Mouse (Mus musculus) limb, embryonic 14.5 days (tissue): ENCODE results near the gene Fndc8. TPM values are rescaled to one million over a fixed set of nuclear protein-coding genes. Genes with fewer than 3 reads are reported as not detected.

Experiments
- ATAC-seq: fragments of 200-750 bp; cut with Nextera tagmentation; 2 replicates; pipeline ENCODE4 v1.8.0; 2017; ENCODE audit warnings: low read depth, moderate number of reproducible peaks, moderate TSS enrichment; ENCODE audit not compliant: low FRiP score
- DNase-seq: peaks from one replicate; pipeline ENCODE4 v3.0.0-alpha.2; 2015; ENCODE audit warnings: low spot score
- H3K27ac ChIP-seq: fragments of 300-500 bp; sonication (generic); replicated peaks from 2 replicates; pipeline ENCODE4 v1.5.1; 2014; ENCODE audit warnings: low read depth, mild to moderate bottlenecking, low read length, moderate library complexity, mixed read lengths
- H3K27me3 ChIP-seq: fragments of 300-500 bp; sonication (generic); 2 replicates; pipeline ENCODE4 v1.6.1; 2014; ENCODE audit warnings: low read length, mixed read lengths; ENCODE audit not compliant: control insufficient read depth, insufficient read depth
- H3K36me3 ChIP-seq: fragments of 300-500 bp; sonication (generic); 2 replicates; pipeline ENCODE4 v1.6.1; 2014; ENCODE audit warnings: mild to moderate bottlenecking, low read length, moderate library complexity, mixed read lengths; ENCODE audit not compliant: control insufficient read depth, insufficient read depth
- H3K4me1 ChIP-seq: fragments of 300-500 bp; sonication (generic); 2 replicates; pipeline ENCODE4 v1.6.1; 2014; ENCODE audit warnings: antibody characterized with exemption, low read length, mixed read lengths; ENCODE audit not compliant: control insufficient read depth, insufficient read depth
- H3K4me2 ChIP-seq: fragments of 300-500 bp; sonication (generic); replicated peaks from 2 replicates; pipeline ENCODE4 v1.6.1; 2014; ENCODE audit warnings: low read depth, mild to moderate bottlenecking, low read length, moderate library complexity; ENCODE audit not compliant: severe bottlenecking
- H3K4me3 ChIP-seq: fragments of 300-500 bp; sonication (generic); replicated peaks from 2 replicates; pipeline ENCODE4 v1.5.1; 2014; ENCODE audit warnings: low read length
- H3K9ac ChIP-seq: fragments of 300-500 bp; sonication (generic); 2 replicates; pipeline ENCODE4 v1.6.1; 2014; ENCODE audit warnings: mild to moderate bottlenecking, low read depth, low read length, moderate library complexity; ENCODE audit not compliant: severe bottlenecking
- H3K9me3 ChIP-seq: fragments of 300-500 bp; sonication (generic); 2 replicates; pipeline ENCODE4 v1.6.1; 2016; ENCODE audit warnings: low read length; ENCODE audit not compliant: control insufficient read depth
- POLR2A ChIP-seq: fragments of 200-500 bp; IDR thresholded peaks from 2 replicates; pipeline ENCODE4 v1.8.0; 2012; ENCODE audit warnings: inconsistent platforms, mild to moderate bottlenecking, moderate library complexity, borderline replicate concordance; ENCODE audit not compliant: insufficient read depth, insufficient read length; ENCODE audit errors: extremely low read depth
- WGBS: fragments of 180-500 bp; shearing (Covaris S2); extraction: QIAGEN DNeasy Blood & Tissue Kit; methylation state at CpG from one replicate; pipeline ENCODE4 v1.1.7; 2014; 5-methylcytosine and 5-hydroxymethylcytosine counted together
- polyA plus RNA-seq, 2 experiments: library from polyadenylated mRNA; depleted of rRNA in 1 of 2; stranded (reverse) in 1 of 2; unstranded in 1 of 2; fragments of >200 nt; fragmentation: Nextera tagmentation in 1 of 2; extraction: Ambion mirVana in 1 of 2; gene quantifications; 2 replicates each; pipeline versions ENCODE4 v1.2.1 to v1.2.3; 2012 to 2014

Fndc8 gene
- polyA plus RNA-seq, 2 experiments = 0.10 to 0.25 TPM

GRCm38 (mm10) chr11:82877726-82878344 lies 14.1 kb upstream of the Fndc8 start:
- 71% methylated on average over 7 of the region's 7 CpGs for WGBS
- TF ChIP-seq POLR2A = no peak
- no peak overlapping the region for H3K9ac ChIP-seq

GRCm38 (mm10) chr11:82883180-82883579 lies 8.7 kb upstream of the Fndc8 start:
- H3K4me1 ChIP-seq = no peaks in the 10 kb centered on the region
- no peak overlapping the region for H3K4me3 ChIP-seq
- no peak for TF ChIP-seq POLR2A
- 63% methylated on average over 8 of the region's 8 CpGs for WGBS
- DNase-seq = no peak
- no peaks in the 10 kb centered on the region for H3K27me3 ChIP-seq
- H3K27ac ChIP-seq = no peak overlapping the region
- H3K9ac ChIP-seq = no peak overlapping the region
- peaks cover 4% of the 10 kb centered on the region; the same call in 1 of the 2 replicates for H3K36me3 ChIP-seq
- no peaks in the 10 kb centered on the region for H3K9me3 ChIP-seq
- ATAC-seq = no peak
- H3K4me2 ChIP-seq = no peak overlapping the region

More at GRCm38 (mm10) chr11:82877726-82878344, 14.1 kb upstream of the Fndc8 start:
- ATAC-seq = no peak
- Histone ChIP-seq H3K36me3 (peaks cover 4% of the 10 kb centered on the region; the same call in 1 of the 2 replicates), H3K27ac (no peak overlapping the region), H3K27me3 (no peaks in the 10 kb centered on the region), H3K4me1 (no peaks in the 10 kb centered on the region), H3K4me3 (no peak overlapping the region), H3K9me3 (no peaks in the 10 kb centered on the region), H3K4me2 (no peak overlapping the region)
- no peak for DNase-seq

GRCm38 (mm10) chr11:82886559-82886958 lies 5.4 kb upstream of the Fndc8 start:
- Histone ChIP-seq H3K27ac (no peak overlapping the region), H3K4me1 (peaks cover 6% of the 10 kb centered on the region; the same call in 1 of the 2 replicates), H3K9me3 (no peaks in the 10 kb centered on the region), H3K9ac (no peak overlapping the region), H3K4me2 (no peak overlapping the region), H3K27me3 (no peaks in the 10 kb centered on the region), H3K4me3 (no peak overlapping the region), H3K36me3 (no peaks in the 10 kb centered on the region)
- ATAC-seq (no peak), DNase-seq (no peak)
- no peak for TF ChIP-seq POLR2A
- 94% methylated on average over 3 of the region's 3 CpGs for WGBS

GRCm38 (mm10) chr11:82888491-82888946 lies 3.4 kb upstream of the Fndc8 start:
- Histone ChIP-seq H3K27me3 (no peaks in the 10 kb centered on the region), H3K4me3 (no peak overlapping the region), H3K9me3 (no peaks in the 10 kb centered on the region), H3K4me1 (peaks cover 6% of the 10 kb centered on the region; the same call in 1 of the 2 replicates), H3K4me2 (no peak overlapping the region; the same call in 1 of the 2 replicates), H3K9ac (no peak overlapping the region), H3K36me3 (no peaks in the 10 kb centered on the region), H3K27ac (no peak overlapping the region)
- ATAC-seq (no peak), DNase-seq (no peak)
- TF ChIP-seq POLR2A = no peak
- WGBS = 64% methylated on average over 10 of the region's 10 CpGs

- peak; percentile 15 for DNase-seq
- peak; percentile 55 for ATAC-seq
Measured at GRCm38 (mm10) chr11:82889524-82890341, 2.2 kb upstream of the Fndc8 start.

More at GRCm38 (mm10) chr11:82889524-82890341, 2.2 kb upstream of the Fndc8 start:
- TF ChIP-seq POLR2A = no peak
- Histone ChIP-seq H3K9ac (peak overlapping the region; percentile 73), H3K36me3 (no peaks in the 10 kb centered on the region), H3K4me1 (peaks cover 6% of the 10 kb centered on the region; the same call in 1 of the 2 replicates), H3K9me3 (no peaks in the 10 kb centered on the region), H3K4me3 (peak overlapping the region; percentile 67), H3K4me2 (peak overlapping the region; percentile 91), H3K27me3 (no peaks in the 10 kb centered on the region), H3K27ac (0 out of 2 replicates have a peak overlapping the region, but pooled peaks have one; percentile 13)
- 6% methylated on average over 30 of the region's 31 CpGs for WGBS
